Mouse (Mus musculus) megakaryocyte, embryonic 14.5 days (primary cell): ENCODE results near the gene Smagp.

Source experiments
- FLI1 ChIP-seq: IDR thresholded peaks from 2 replicates; pipeline ENCODE4 v1.6.1; 2012; ENCODE audit warnings: low read length, inconsistent platforms, mixed read lengths
- GATA1 ChIP-seq: IDR thresholded peaks from 3 replicates; pipeline ENCODE4 v1.6.1; 2012; ENCODE audit warnings: mixed read lengths, low read length, inconsistent platforms, borderline replicate concordance

DNA sequence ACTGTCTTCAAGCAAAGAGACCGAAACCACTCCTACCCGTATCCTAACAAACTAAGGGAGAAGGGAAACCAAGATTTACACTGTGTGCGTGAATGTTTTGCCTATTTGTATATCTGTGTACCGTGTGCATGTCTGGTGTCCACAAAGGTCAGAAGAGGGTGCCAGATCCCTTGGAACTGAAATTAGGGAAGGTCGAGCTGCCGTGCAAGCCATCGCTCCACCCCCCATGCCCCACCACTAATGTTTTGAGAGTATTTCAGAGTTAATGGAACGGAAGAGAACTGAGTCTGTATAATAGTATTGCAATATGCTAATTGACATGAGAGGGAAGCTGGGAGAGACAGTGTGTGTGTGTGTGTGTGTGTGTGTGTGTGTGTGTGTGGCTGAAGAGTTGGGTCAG, 40.9 kb upstream of the Smagp start:
- TF ChIP-seq FLI1 (no peak), GATA1 (no peak)
